Mouse (Mus musculus): ENCODE measurements around the gene Noc4l.

- TF ChIP-seq CTCF (IDR thresholded peaks at IDR 0.05; ENCODE audit: borderline replicate concordance, insufficient read depth, low read length) (no peak), POLR2A (IDR thresholded peaks at IDR 0.05; ENCODE audit: low read depth, low read length) (no peak)
Observed at GRCm38 (mm10) chr5:110603016-110603685, 50.1 kb downstream of the Noc4l start.

Measured in embryonic fibroblast, embryonic 13.5 days (primary cell).